Mouse (Mus musculus) kidney, embryonic 15.5 days (tissue): ENCODE results near the gene Pafah2. TPM values are rescaled to one million over a fixed set of nuclear protein-coding genes. Genes with fewer than 3 reads are reported as not detected.

Source experiments
- ATAC-seq: fragments of 200-750 bp; cut with Nextera tagmentation; replicated peaks from 2 replicates; pipeline ENCODE4 v1.8.0; 2017; ENCODE audit warnings: moderate TSS enrichment; ENCODE audit not compliant: low FRiP score
- H3K27ac ChIP-seq: fragments of 300-500 bp; sonication (generic); 2 replicates; pipeline ENCODE4 v1.5.1; 2015; ENCODE audit warnings: mild to moderate bottlenecking, inconsistent platforms
- H3K27me3 ChIP-seq: fragments of 300-500 bp; sonication (generic); 2 replicates; pipeline ENCODE4 v1.6.1; 2015; ENCODE audit warnings: inconsistent platforms
- H3K36me3 ChIP-seq: fragments of 300-500 bp; sonication (generic); 2 replicates; pipeline ENCODE4 v1.6.1; 2015; ENCODE audit warnings: inconsistent platforms
- H3K4me1 ChIP-seq: fragments of 300-500 bp; sonication (generic); 2 replicates; pipeline ENCODE4 v1.6.1; 2015; ENCODE audit warnings: inconsistent platforms
- H3K4me2 ChIP-seq: fragments of 300-500 bp; sonication (generic); 2 replicates; pipeline ENCODE4 v1.6.1; 2015; ENCODE audit warnings: moderate library complexity, mild to moderate bottlenecking, inconsistent platforms
- H3K4me3 ChIP-seq: fragments of 300-500 bp; sonication (generic); replicated peaks from 2 replicates; pipeline ENCODE4 v1.5.1; 2015; ENCODE audit warnings: mild to moderate bottlenecking, inconsistent platforms
- H3K9ac ChIP-seq: fragments of 300-500 bp; sonication (generic); 2 replicates; pipeline ENCODE4 v1.6.1; 2015; ENCODE audit warnings: mild to moderate bottlenecking, inconsistent platforms
- H3K9me3 ChIP-seq: fragments of 300-500 bp; sonication (generic); replicated peaks from 2 replicates; pipeline ENCODE4 v1.6.1; 2016; ENCODE audit warnings: inconsistent platforms
- WGBS: fragments of 180-500 bp; shearing (Covaris S2); methylation state at CpG from one replicate; pipeline ENCODE4 v1.1.7; 2015; ENCODE audit warnings: mixed read lengths; 5-methylcytosine and 5-hydroxymethylcytosine counted together
- polyA plus RNA-seq: library from polyadenylated mRNA; unstranded; fragments of >200 nt; fragmentation: Nextera tagmentation; extraction: Ambion mirVana; gene quantifications from 2 replicates; pipeline ENCODE4 v1.2.1, GENCODE M21; 2015

Pafah2 gene
- polyA plus RNA-seq, 1 experiment from 2014 or later, result 15.7 TPM

DNA sequence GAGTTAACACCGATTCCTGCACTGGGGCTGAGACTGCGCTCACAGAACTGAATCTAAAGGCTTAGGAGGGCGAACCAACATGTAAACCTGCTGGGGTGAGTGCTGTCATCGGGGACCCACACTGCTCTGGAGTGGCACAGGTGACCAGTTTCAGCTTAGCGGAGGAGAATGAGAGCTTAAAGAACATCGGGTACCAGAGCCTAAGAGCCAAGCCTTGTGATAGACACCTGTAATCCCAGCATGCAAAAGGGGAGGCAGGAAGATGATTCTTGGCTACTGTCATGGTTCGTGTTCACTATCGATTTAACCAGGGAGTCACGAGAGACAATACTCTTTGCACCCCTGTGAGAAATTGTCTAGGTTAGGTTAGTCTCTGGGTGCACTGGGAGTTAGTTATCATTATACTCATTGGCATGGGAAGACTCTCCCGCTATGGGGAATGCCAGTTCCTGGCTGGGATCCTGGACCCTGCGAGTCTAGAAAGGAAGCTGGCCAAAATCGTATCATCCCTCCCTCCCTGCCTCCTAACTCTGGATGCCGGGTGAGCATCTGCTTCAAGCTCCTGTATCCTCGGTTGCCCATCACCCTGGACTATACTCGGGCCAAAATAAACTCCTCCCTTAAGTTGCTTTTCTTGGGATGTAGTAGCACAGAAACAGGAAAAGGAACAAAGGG lies 36.7 kb downstream of the Pafah2 start:
- Histone ChIP-seq H3K4me3 (no peak overlapping the region), H3K36me3 (no peaks in the 10 kb centered on the region), H3K4me1 (peaks cover 11% of the 10 kb centered on the region), H3K4me2 (no peak overlapping the region), H3K9me3 (no peaks in the 10 kb centered on the region), H3K27ac (no peak overlapping the region), H3K27me3 (no peaks in the 10 kb centered on the region), H3K9ac (no peak overlapping the region)
- ATAC-seq, result no peak
- WGBS, result 82% methylated on average over 15 of the region's 15 CpGs

DNA sequence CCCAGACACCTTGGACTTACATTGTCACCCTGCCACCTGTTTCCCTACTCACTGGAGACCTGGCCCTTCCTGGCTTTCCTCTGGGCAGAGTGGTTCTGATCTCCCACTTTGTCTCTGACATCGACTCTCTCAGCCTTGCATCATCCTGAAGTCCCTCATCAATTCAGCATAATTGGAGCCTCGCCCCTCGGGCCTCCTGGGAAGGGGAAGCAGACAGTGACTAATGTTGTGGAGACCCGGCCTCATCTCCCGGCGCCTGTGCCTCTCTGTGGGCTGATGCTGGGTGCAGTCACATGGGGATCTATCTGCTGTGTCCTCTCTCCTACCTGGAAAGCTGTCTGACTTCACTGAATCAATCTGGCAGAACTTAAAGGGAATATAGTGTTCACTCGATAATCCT lies 40.1 kb downstream of the Pafah2 start:
- H3K4me1 ChIP-seq, result no peaks in the 10 kb centered on the region
- H3K4me3 ChIP-seq, result no peak overlapping the region
- H3K9me3 ChIP-seq, result no peaks in the 10 kb centered on the region
- ATAC-seq, result no peak
- H3K36me3 ChIP-seq, result no peaks in the 10 kb centered on the region
- 24% methylated on average over 7 of the region's 7 CpGs for WGBS
- H3K27ac ChIP-seq, result no peak overlapping the region
- H3K27me3 ChIP-seq, result no peaks in the 10 kb centered on the region
- H3K9ac ChIP-seq, result no peak overlapping the region
- no peak overlapping the region for H3K4me2 ChIP-seq

DNA sequence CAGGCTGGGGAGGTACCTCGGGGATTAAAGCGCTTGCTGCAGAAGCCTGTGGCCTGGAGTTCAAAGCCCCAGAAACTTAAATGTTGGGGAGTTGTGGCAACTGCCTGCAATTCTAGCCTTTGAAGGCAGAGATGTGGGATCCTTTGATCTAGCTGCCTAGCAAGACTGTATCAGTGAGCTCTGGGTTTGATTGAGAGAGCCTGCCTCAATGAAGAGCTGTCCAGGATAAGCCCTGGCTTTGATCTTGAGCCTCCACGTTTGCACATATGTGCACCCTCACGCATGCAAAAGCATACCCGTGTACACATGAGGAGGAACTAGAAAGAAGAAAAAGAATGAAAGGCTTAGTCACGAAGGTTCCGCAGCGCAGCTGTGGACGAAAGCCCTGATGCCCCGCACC lies 40.5 kb downstream of the Pafah2 start:
- no peak overlapping the region for H3K4me3 ChIP-seq
- H3K9me3 ChIP-seq, result no peaks in the 10 kb centered on the region
- 57% methylated on average over 10 of the region's 10 CpGs for WGBS
- H3K27ac ChIP-seq, result no peak overlapping the region
- H3K4me1 ChIP-seq, result no peaks in the 10 kb centered on the region
- no peaks in the 10 kb centered on the region for H3K36me3 ChIP-seq
- no peak overlapping the region for H3K9ac ChIP-seq
- H3K27me3 ChIP-seq, result no peaks in the 10 kb centered on the region
- H3K4me2 ChIP-seq, result no peak overlapping the region
- no peak for ATAC-seq

DNA sequence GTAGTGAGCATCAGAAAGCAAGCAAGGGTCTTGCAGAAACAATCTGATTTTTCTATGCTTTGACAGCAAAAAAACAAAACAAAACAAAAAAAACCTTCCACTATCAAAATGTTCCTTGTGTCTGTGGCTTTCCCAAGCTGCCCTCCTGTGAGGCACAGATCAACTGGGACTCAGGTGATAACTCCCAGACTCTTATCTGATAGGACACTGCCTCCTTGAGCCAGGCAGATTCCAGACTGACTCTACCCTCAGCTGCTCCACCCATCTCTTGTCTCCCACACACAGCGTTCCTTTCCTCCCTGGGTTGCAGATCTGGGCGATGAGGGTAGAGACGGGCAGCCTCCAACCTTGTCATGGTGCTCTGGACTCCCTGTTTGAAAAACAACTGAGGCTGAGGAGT lies 43.0 kb downstream of the Pafah2 start:
- no peak overlapping the region for H3K9ac ChIP-seq
- H3K4me3 ChIP-seq, result no peak overlapping the region
- no peak overlapping the region for H3K27ac ChIP-seq
- H3K27me3 ChIP-seq, result no peaks in the 10 kb centered on the region
- H3K4me1 ChIP-seq, result no peaks in the 10 kb centered on the region
- H3K9me3 ChIP-seq, result no peaks in the 10 kb centered on the region
- ATAC-seq, result no peak
- H3K36me3 ChIP-seq, result no peaks in the 10 kb centered on the region
- 50% methylated on average over 3 of the region's 3 CpGs for WGBS
- no peak overlapping the region for H3K4me2 ChIP-seq

DNA sequence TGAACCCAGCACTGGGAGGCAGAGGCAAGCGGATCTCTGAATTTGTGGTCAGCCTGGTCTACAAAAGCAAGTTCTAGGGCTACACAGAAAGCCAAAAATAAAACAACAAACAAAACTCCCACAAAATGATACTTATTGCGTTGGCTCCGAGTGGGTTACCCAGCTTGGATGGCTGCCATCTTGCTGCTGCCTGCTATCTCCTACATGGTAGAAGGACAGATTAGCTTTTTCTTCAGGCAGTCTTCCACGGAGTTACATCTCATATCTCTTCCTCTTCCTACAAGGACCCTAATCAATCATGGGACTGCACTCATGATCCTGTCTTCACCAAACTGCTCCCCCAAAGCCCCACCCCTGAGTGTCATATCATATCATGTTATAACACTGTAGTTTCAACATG lies 43.8 kb downstream of the Pafah2 start:
- no peak for ATAC-seq
- Histone ChIP-seq H3K27ac (no peak overlapping the region), H3K36me3 (no peaks in the 10 kb centered on the region), H3K4me1 (no peaks in the 10 kb centered on the region), H3K9me3 (no peaks in the 10 kb centered on the region), H3K9ac (no peak overlapping the region), H3K27me3 (no peaks in the 10 kb centered on the region), H3K4me2 (no peak overlapping the region), H3K4me3 (no peak overlapping the region)
- 91% methylated on average over 4 of the region's 4 CpGs for WGBS

DNA sequence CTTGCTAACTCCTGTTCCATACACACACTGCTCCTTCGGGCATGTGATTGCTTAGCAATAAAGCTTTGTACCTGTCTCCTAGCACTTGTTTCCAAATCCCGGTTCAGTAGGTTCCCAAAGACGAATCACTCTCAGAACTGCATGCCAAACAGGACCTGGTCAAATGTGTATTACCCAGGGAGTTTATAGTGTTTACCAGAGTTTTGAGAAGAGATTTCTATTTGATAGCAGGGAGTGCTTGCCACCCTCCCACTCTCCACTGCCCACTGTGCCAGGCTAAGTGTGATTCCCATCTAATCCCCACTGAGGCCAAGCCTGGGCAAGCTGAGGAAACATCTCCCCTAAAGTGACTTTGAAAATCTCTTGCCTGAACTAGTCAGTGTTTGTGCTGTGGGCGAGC lies 46.1 kb downstream of the Pafah2 start:
- H3K9me3 ChIP-seq, result no peaks in the 10 kb centered on the region
- H3K4me2 ChIP-seq, result no peak overlapping the region
- no peak overlapping the region for H3K4me3 ChIP-seq
- 0 out of 2 replicates have a peak, but pooled peaks cover 4% of the 10 kb centered on the region for H3K27me3 ChIP-seq
- no peak for ATAC-seq
- no peak overlapping the region for H3K9ac ChIP-seq
- WGBS, result 85% methylated on average over 4 of the region's 4 CpGs
- no peaks in the 10 kb centered on the region for H3K36me3 ChIP-seq
- H3K27ac ChIP-seq, result no peak overlapping the region
- no peaks in the 10 kb centered on the region for H3K4me1 ChIP-seq

DNA sequence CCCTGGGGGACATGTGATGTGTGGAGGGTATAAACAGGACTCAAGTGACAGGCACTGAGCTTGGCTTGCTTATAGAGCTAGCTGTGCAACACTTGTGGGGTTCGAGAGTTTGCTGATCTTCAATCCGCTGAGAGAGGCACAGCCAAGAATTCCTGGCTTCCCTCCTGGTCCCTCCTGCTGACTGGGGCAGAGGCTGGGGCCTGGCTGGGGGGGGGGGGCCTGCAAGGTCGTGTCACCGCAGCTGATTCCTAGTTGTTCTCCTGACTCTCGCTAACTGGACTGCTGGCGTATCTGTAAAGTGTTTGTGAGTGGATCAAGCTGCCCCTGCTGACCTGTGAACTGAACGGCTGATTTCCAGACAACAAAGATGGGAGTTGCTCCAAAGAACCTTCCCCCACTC lies 47.5 kb downstream of the Pafah2 start:
- Histone ChIP-seq H3K27me3 (peaks cover 5% of the 10 kb centered on the region; the same call in 1 of the 2 replicates), H3K27ac (no peak overlapping the region), H3K9me3 (no peaks in the 10 kb centered on the region), H3K4me3 (no peak overlapping the region), H3K4me1 (0 out of 2 replicates have a peak, but pooled peaks cover 3% of the 10 kb centered on the region), H3K4me2 (no peak overlapping the region), H3K36me3 (no peaks in the 10 kb centered on the region), H3K9ac (no peak overlapping the region)
- ATAC-seq, result no peak
- WGBS, result 55% methylated on average over 7 of the region's 7 CpGs

DNA sequence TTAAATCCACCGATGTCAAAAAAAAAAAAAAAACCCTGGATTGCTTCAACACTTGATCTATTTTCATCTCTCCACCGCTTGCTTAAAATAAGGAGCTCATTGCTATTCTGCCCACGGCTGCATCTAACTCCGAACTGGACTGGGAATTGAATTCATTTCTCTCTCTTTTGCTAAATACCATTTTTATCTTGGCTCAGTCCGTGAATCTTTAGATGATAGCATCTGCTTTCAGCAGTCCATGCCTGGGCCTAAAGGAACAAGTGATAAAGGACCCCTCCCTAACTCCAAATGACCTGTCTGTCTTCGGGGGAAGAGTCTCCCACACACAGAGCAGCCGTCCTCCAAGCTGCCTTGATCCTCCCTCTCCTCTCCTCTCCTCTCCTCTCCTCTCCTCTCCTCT lies 48.8 kb downstream of the Pafah2 start:
- Histone ChIP-seq H3K4me2 (no peak overlapping the region), H3K9me3 (no peaks in the 10 kb centered on the region), H3K27me3 (peaks cover 10% of the 10 kb centered on the region; the same call in 1 of the 2 replicates), H3K4me3 (no peak overlapping the region), H3K36me3 (no peaks in the 10 kb centered on the region), H3K4me1 (peaks cover 5% of the 10 kb centered on the region), H3K9ac (no peak overlapping the region), H3K27ac (no peak overlapping the region)
- 44% methylated on average over 7 of the region's 7 CpGs for WGBS
- ATAC-seq, result no peak

DNA sequence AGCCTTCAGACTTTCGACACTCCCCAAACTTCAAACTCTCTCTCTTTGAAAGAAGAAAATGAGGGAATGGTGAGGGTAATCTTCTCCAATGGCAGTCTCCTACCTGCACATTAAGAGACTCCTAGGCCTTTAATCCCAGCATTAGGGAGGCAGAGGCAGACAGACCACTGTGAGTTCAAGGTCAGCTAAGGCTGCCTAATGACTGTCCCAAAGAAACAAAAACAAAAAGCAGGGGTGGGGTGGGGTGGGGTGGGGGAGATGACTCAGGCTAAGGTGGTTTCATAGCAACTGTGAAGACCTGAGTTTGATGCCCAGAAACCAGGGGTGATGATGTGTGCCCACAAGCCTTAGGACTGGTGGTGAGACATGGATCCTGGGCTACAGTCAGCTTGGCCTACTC lies 49.4 kb downstream of the Pafah2 start:
- H3K4me3 ChIP-seq, result no peak overlapping the region
- peaks cover 11% of the 10 kb centered on the region for H3K4me1 ChIP-seq
- H3K27me3 ChIP-seq, result peaks cover 15% of the 10 kb centered on the region
- no peak overlapping the region for H3K27ac ChIP-seq
- H3K4me2 ChIP-seq, result no peak overlapping the region
- no peaks in the 10 kb centered on the region for H3K9me3 ChIP-seq
- no peak for ATAC-seq
- H3K36me3 ChIP-seq, result no peaks in the 10 kb centered on the region
- 25% methylated on average over 1 of the region's 1 CpGs for WGBS
- H3K9ac ChIP-seq, result no peak overlapping the region

DNA sequence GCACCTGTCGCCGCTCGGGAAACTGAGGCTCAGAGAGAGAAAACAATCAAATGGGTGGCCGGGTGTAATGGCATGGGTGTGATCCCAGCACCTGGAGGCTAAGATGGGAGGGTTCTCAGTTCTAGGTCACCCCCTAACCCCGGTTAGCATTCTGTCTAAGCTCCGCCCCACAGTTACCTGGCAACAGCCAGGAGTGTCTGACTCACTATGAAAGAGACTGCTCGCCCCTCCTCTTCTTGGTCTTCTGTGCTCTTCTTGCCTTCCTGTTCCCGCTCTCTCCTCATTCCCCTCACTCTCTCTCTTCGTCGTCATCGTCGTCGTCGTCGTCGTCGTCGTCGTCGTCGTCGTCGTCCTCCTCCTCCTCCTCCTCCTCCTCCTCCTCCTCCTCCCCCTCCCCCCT lies 51.8 kb downstream of the Pafah2 start:
- Histone ChIP-seq H3K36me3 (no peaks in the 10 kb centered on the region), H3K9me3 (no peaks in the 10 kb centered on the region), H3K27me3 (peaks cover 37% of the 10 kb centered on the region), H3K4me3 (no peak overlapping the region), H3K9ac (no peak overlapping the region), H3K27ac (no peak overlapping the region), H3K4me1 (peaks cover 16% of the 10 kb centered on the region), H3K4me2 (no peak overlapping the region)
- ATAC-seq, result no peak
- 54% methylated on average over 23 of the region's 23 CpGs for WGBS

DNA sequence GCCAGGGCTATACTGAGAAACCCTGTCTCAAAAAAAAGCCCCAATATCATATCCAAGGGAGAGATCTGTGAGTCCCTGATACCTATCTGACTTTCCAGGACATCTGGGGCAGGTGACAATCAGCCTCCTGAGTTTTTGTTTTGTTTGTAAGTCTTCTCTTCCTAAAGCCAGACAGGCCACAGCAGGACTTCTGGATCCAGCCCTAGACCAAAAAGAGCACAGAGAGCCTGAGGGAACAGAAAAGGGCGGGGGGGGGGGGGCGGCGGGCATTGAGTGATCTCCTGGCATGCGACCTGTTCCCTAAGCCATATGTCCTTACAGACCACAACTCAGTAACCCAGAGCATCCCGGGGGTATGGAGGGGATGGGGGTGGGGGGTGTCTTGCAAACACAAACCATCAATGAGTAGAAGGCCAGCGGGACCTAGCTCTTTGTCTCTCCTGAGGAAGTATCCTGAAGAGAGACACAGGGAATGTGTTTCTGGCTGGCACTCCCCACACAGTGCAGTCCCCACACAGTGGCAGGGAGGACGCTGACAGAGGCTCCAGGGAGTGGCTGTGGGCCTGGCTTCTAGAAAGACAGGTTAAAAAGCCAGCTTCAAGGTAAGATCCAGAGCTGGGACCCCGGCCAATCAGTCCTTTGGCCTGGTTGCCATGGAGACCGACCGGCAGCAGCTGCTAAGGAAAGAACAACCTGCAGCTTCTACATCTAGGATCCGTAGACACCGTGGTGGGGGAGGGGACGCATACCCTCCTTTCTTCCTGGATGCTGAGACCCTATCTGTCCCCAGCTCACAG lies 53.7 kb downstream of the Pafah2 start:
- Histone ChIP-seq H3K27me3 (peaks cover 54% of the 10 kb centered on the region), H3K9ac (no peak overlapping the region), H3K4me2 (no peak overlapping the region), H3K27ac (no peak overlapping the region), H3K4me1 (peaks cover 25% of the 10 kb centered on the region), H3K36me3 (no peaks in the 10 kb centered on the region), H3K4me3 (no peak overlapping the region), H3K9me3 (no peaks in the 10 kb centered on the region)
- ATAC-seq, result no peak
- WGBS, result 31% methylated on average over 13 of the region's 13 CpGs

DNA sequence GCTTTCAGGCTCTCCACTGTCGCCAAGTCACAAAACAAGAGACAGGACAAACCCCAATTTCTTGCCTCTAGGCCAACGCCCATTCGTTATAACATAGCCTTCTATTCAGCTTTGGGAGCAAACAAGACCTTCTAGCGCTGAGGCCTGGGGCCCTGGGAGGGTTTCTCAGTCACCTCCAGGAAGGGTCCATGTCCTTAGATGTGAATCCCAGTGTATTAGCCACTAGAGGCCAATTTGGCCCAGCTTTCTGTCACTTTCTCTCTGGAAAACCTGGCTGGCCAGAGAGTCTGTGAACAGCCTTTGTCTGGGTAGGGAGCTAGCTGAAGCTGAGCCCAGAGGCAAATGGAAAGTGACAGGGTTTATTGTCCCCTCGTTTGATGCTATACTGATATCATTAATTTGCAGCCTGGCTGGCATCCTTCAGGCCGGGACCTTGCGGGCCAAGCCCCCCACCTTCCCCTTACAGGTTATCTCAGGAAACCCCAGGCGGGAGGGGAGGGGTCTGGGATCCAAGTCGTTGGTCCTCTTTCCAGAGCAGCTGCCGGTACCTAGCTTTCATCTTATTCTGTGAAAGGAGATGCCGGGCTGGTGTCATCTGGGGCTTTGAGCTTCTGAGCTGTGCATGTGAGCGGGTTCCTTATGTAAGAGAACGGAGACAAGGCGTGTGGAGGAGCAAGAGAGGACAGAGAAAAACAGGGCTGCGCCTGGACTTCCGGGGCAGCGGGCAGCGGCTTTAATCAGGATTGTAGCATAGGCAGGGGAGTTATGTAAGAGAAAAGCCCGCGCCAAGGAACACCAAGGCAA lies 54.5 kb downstream of the Pafah2 start:
- H3K36me3 ChIP-seq, result no peaks in the 10 kb centered on the region
- peaks cover 30% of the 10 kb centered on the region for H3K4me1 ChIP-seq
- no peak overlapping the region for H3K4me3 ChIP-seq
- no peaks in the 10 kb centered on the region for H3K9me3 ChIP-seq
- ATAC-seq, result no peak
- H3K27me3 ChIP-seq, result peaks cover 54% of the 10 kb centered on the region
- H3K27ac ChIP-seq, result no peak overlapping the region
- H3K4me2 ChIP-seq, result peak overlapping the region; percentile 44
- WGBS, result 19% methylated on average over 20 of the region's 20 CpGs
- 0 out of 2 replicates have a peak overlapping the region, but pooled peaks have one; percentile 21 for H3K9ac ChIP-seq
